Mouse (Mus musculus) bone marrow macrophage, adult 2 months (primary cell): ENCODE measurements around the gene Ccdc85c.

ENCODE experiments used
- CTCF ChIP-seq: IDR thresholded peaks from 2 replicates; pipeline ENCODE4 v1.5.1; 2012; ENCODE audit warnings: low read depth, mild to moderate bottlenecking, low read length, moderate library complexity
- POLR2A ChIP-seq: IDR thresholded peaks from 2 replicates; pipeline ENCODE4 v1.6.1; 2012; ENCODE audit warnings: mild to moderate bottlenecking, low read depth, low read length, borderline replicate concordance

GRCm38 (mm10) chr12:108238395-108239035 is 36.7 kb downstream of the Ccdc85c start:
- TF ChIP-seq CTCF (no peak), POLR2A (no peak)
